Mouse (Mus musculus) testis, adult 2 months (tissue): Measurements from ENCODE around the gene Tmem98.

ENCODE experiments used
- CTCF ChIP-seq: fragments of 200-500 bp; IDR thresholded peaks from 2 replicates; pipeline ENCODE4 v1.5.1; 2012; ENCODE audit warnings: low read depth, mild to moderate bottlenecking, inconsistent platforms, low read length, moderate library complexity; ENCODE audit not compliant: control insufficient read depth, insufficient read depth, insufficient replicate concordance
- POLR2A ChIP-seq: fragments of 200-500 bp; IDR thresholded peaks from 2 replicates; pipeline ENCODE4 v1.6.1; 2012; ENCODE audit warnings: low read depth, mild to moderate bottlenecking, inconsistent platforms, low read length, moderate library complexity; ENCODE audit not compliant: control insufficient read depth

- TF ChIP-seq CTCF (no peak), POLR2A (no peak)
These were observed 44.5 kb downstream of the Tmem98 start for GRCm38 (mm10) chr11:80854430-80854829.
